Mouse (Mus musculus): ENCODE results near the gene Dact3. TPM values are rescaled to one million over a fixed set of nuclear protein-coding genes. Genes with fewer than 3 reads are reported as not detected.
A peak's percentile ranks its signal among the peaks of the same experiment; 100 is the strongest.

Gene Dact3
- polyA plus RNA-seq, 1 experiment from 2014 or later, result 7.6 TPM

DNA sequence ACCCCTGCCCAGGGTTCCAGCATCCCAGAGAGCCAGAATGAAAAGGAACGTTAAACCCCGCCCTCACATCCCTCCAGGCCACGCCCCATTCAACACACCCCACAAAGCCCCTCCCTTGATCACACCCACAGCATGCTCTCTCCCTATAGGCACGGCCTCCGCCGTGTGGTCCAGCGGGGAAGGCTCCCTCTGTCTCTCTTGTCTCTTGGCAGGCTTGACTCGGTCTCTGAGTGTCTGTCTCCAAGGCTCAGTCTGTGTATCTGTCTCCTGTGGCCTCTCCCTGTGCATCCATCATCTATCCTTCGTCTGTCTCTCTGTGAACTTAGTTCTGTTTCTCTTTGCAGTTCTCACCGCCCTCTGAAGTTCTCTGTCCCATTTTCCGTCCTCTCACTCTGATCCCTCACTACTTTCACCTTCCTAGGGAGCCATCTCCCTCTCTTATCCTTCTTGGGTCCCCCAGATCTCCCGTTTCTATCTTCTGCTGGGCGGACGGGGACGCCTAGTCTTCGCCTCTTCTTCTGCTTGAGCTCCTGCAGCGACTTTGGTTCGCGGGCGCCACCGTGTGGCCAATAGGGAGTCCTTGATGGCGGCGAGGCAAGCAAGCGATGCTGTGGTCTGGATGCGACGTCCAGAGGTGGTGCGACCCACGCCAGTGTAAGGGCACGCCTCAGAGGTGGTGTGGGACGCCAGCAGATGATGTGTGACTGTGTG is 16.7 kb downstream of the Dact3 start, which contains the start of gene Gng8:
TSS of gene Gng8 (plus strand) at position 146 of the 711 bp plus-strand sequence.
- H3K9me3 ChIP-seq (ENCODE audit: control insufficient read depth, low read length), result no peaks in the 10 kb centered on the region
- H3K4me1 ChIP-seq (ENCODE audit: control insufficient read depth, insufficient read depth, low read length), result peaks cover 34% of the 10 kb centered on the region
- ATAC-seq (ENCODE audit: low read depth) (peak; percentile 84), DNase-seq (ENCODE audit: low spot score) (peak; percentile 93)
- H3K4me2 ChIP-seq (ENCODE audit: low read depth, low read length), result peak within 1 kb of the TSS; percentile 64
- peaks cover 18% of the 10 kb centered on the region for H3K36me3 ChIP-seq (ENCODE audit: control insufficient read depth, insufficient read depth, low read length)
- WGBS, result under 1% methylated on average over 30 of the region's 30 CpGs
- H3K9ac ChIP-seq (ENCODE audit: low read depth, low read length), result peak within 1 kb of the TSS; percentile 46
- H3K27me3 ChIP-seq (replicated peaks; ENCODE audit: control insufficient read depth, insufficient read depth, low read length), result no peaks in the 10 kb centered on the region
- H3K4me3 ChIP-seq (ENCODE audit: low read depth, low read length), result peak within 1 kb of the TSS; percentile 39
- peak within 1 kb of the TSS; percentile 93 for H3K27ac ChIP-seq (replicated peaks; ENCODE audit: low read depth, low read length)

DNA sequence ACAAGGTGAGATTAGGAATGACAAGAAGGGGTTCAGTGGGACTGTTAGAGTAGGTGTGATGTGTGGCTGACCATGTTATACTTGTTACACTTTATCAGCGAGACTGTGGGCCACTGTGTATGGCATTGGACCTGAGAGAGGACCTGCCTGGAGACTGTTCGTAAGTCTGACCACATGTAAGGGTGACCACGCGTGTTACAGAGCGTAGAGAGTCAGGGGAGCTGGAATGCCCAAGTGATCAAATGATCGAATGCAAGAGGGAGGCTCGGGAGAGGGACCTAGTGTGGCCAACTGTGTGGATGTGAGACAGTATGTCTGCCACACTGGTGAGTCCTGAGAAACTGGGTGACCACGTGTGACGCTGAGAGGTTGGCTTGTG is 17.2 kb downstream of the Dact3 start:
- no peak overlapping the region for H3K27ac ChIP-seq (replicated peaks; ENCODE audit: low read depth, low read length)
- peak overlapping the region; percentile 64 for H3K4me2 ChIP-seq (ENCODE audit: low read depth, low read length)
- H3K9ac ChIP-seq (ENCODE audit: low read depth, low read length), result peak overlapping the region; percentile 38
- WGBS, result 33% methylated on average over 9 of the region's 9 CpGs
- no peak for ATAC-seq (ENCODE audit: low read depth)
- no peaks in the 10 kb centered on the region for H3K27me3 ChIP-seq (replicated peaks; ENCODE audit: control insufficient read depth, insufficient read depth, low read length)
- H3K9me3 ChIP-seq (ENCODE audit: control insufficient read depth, low read length), result no peaks in the 10 kb centered on the region
- no peak for DNase-seq (ENCODE audit: low spot score)
- peak overlapping the region; percentile 39 for H3K4me3 ChIP-seq (ENCODE audit: low read depth, low read length)
- H3K36me3 ChIP-seq (ENCODE audit: control insufficient read depth, insufficient read depth, low read length), result peaks cover 12% of the 10 kb centered on the region
- peaks cover 34% of the 10 kb centered on the region for H3K4me1 ChIP-seq (ENCODE audit: control insufficient read depth, insufficient read depth, low read length)

GRCm38 (mm10) chr7:16893612-16894011 is 18.5 kb downstream of the Dact3 start:
- H3K36me3 ChIP-seq (ENCODE audit: control insufficient read depth, insufficient read depth, low read length), result no peaks in the 10 kb centered on the region
- ATAC-seq (ENCODE audit: low read depth) (no peak), DNase-seq (ENCODE audit: low spot score) (no peak)
- peak overlapping the region; percentile 26; the same call in 1 of the 2 replicates for H3K4me3 ChIP-seq (ENCODE audit: low read depth, low read length)
- no peak overlapping the region for H3K9ac ChIP-seq (ENCODE audit: low read depth, low read length)
- H3K4me2 ChIP-seq (ENCODE audit: low read depth, low read length), result peak overlapping the region; percentile 64
- no peaks in the 10 kb centered on the region for H3K27me3 ChIP-seq (replicated peaks; ENCODE audit: control insufficient read depth, insufficient read depth, low read length)
- no peak overlapping the region; the same call in 1 of the 2 replicates for H3K27ac ChIP-seq (replicated peaks; ENCODE audit: low read depth, low read length)
- 5% methylated on average over 6 of the region's 6 CpGs for WGBS
- no peaks in the 10 kb centered on the region for H3K9me3 ChIP-seq (ENCODE audit: control insufficient read depth, low read length)
- peaks cover 34% of the 10 kb centered on the region for H3K4me1 ChIP-seq (ENCODE audit: control insufficient read depth, insufficient read depth, low read length)

- WGBS, result 16% methylated on average over 2 of the region's 4 CpGs
- ATAC-seq (ENCODE audit: low read depth), result no peak; the same call in 1 of the 2 replicates
- H3K4me2 ChIP-seq (ENCODE audit: low read depth, low read length), result peak overlapping the region; percentile 64
- H3K36me3 ChIP-seq (ENCODE audit: control insufficient read depth, insufficient read depth, low read length), result no peaks in the 10 kb centered on the region
- peak overlapping the region; percentile 26 for H3K4me3 ChIP-seq (ENCODE audit: low read depth, low read length)
- H3K27ac ChIP-seq (replicated peaks; ENCODE audit: low read depth, low read length), result no peak overlapping the region; the same call in 1 of the 2 replicates
- no peaks in the 10 kb centered on the region for H3K27me3 ChIP-seq (replicated peaks; ENCODE audit: control insufficient read depth, insufficient read depth, low read length)
- H3K9me3 ChIP-seq (ENCODE audit: control insufficient read depth, low read length), result no peaks in the 10 kb centered on the region
- H3K9ac ChIP-seq (ENCODE audit: low read depth, low read length), result no peak overlapping the region
- peaks cover 34% of the 10 kb centered on the region for H3K4me1 ChIP-seq (ENCODE audit: control insufficient read depth, insufficient read depth, low read length)
- DNase-seq (ENCODE audit: low spot score), result peak; percentile 63
These were observed 19.2 kb downstream of the Dact3 start for GRCm38 (mm10) chr7:16894279-16894678.

- Histone ChIP-seq H3K27ac (replicated peaks; ENCODE audit: low read depth, low read length) (no peak overlapping the region), H3K4me1 (ENCODE audit: control insufficient read depth, insufficient read depth, low read length) (peaks cover 36% of the 10 kb centered on the region), H3K36me3 (ENCODE audit: control insufficient read depth, insufficient read depth, low read length) (no peaks in the 10 kb centered on the region), H3K4me3 (ENCODE audit: low read depth, low read length) (peak overlapping the region; percentile 26), H3K27me3 (replicated peaks; ENCODE audit: control insufficient read depth, insufficient read depth, low read length) (no peaks in the 10 kb centered on the region), H3K9ac (ENCODE audit: low read depth, low read length) (peak overlapping the region; percentile 52; the same call in 1 of the 2 replicates), H3K9me3 (ENCODE audit: control insufficient read depth, low read length) (no peaks in the 10 kb centered on the region), H3K4me2 (ENCODE audit: low read depth, low read length) (peak overlapping the region; percentile 64)
- DNase-seq (ENCODE audit: low spot score), result peak; percentile 80
- 1% methylated on average over 20 of the region's 24 CpGs for WGBS
- peak; percentile 2; the same call in 1 of the 2 replicates for ATAC-seq (ENCODE audit: low read depth)
These were observed 19.9 kb downstream of the Dact3 start for GRCm38 (mm10) chr7:16895000-16895399.

GRCm38 (mm10) chr7:16895511-16895910 is 20.4 kb downstream of the Dact3 start:
- peak overlapping the region; percentile 26 for H3K4me3 ChIP-seq (ENCODE audit: low read depth, low read length)
- 30% methylated on average over 10 of the region's 10 CpGs for WGBS
- no peak for ATAC-seq (ENCODE audit: low read depth)
- DNase-seq (ENCODE audit: low spot score), result no peak
- no peaks in the 10 kb centered on the region for H3K9me3 ChIP-seq (ENCODE audit: control insufficient read depth, low read length)
- H3K9ac ChIP-seq (ENCODE audit: low read depth, low read length), result 0 out of 2 replicates have a peak overlapping the region, but pooled peaks have one; percentile 52
- H3K27me3 ChIP-seq (replicated peaks; ENCODE audit: control insufficient read depth, insufficient read depth, low read length), result no peaks in the 10 kb centered on the region
- H3K4me2 ChIP-seq (ENCODE audit: low read depth, low read length), result peak overlapping the region; percentile 64
- no peaks in the 10 kb centered on the region for H3K36me3 ChIP-seq (ENCODE audit: control insufficient read depth, insufficient read depth, low read length)
- H3K27ac ChIP-seq (replicated peaks; ENCODE audit: low read depth, low read length), result no peak overlapping the region
- H3K4me1 ChIP-seq (ENCODE audit: control insufficient read depth, insufficient read depth, low read length), result peaks cover 41% of the 10 kb centered on the region

DNA sequence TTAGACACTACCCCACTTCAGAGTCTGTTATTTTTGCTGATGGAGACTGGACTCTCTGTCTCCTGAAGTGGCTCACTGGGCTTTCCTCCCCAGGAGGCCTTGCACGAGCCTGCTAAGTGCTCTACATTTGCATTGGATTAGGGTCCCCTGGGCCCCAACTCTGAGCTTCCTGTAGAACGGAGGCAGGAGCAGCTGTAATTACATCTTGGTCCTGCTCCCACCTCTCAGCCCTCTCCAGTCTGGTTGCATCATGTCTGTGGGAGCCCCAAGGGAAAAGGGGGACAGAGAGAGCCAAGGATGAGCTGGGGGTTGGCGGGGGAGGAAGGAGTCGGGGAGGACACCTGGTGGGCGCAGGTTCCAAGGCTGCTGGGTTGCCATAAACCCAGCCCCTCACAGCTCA is 25.4 kb downstream of the Dact3 start:
- no peaks in the 10 kb centered on the region for H3K27me3 ChIP-seq (replicated peaks; ENCODE audit: control insufficient read depth, insufficient read depth, low read length)
- 21% methylated on average over 5 of the region's 5 CpGs for WGBS
- ATAC-seq (ENCODE audit: low read depth) (peak; percentile 63), DNase-seq (ENCODE audit: low spot score) (peak; percentile 84)
- H3K9ac ChIP-seq (ENCODE audit: low read depth, low read length), result peak overlapping the region; percentile 26; the same call in 1 of the 2 replicates
- no peaks in the 10 kb centered on the region for H3K36me3 ChIP-seq (ENCODE audit: control insufficient read depth, insufficient read depth, low read length)
- no peak overlapping the region for H3K4me2 ChIP-seq (ENCODE audit: low read depth, low read length)
- H3K4me3 ChIP-seq (ENCODE audit: low read depth, low read length), result no peak overlapping the region
- no peaks in the 10 kb centered on the region for H3K9me3 ChIP-seq (ENCODE audit: control insufficient read depth, low read length)
- H3K27ac ChIP-seq (replicated peaks; ENCODE audit: low read depth, low read length), result no peak overlapping the region
- H3K4me1 ChIP-seq (ENCODE audit: control insufficient read depth, insufficient read depth, low read length), result peaks cover 15% of the 10 kb centered on the region

DNA sequence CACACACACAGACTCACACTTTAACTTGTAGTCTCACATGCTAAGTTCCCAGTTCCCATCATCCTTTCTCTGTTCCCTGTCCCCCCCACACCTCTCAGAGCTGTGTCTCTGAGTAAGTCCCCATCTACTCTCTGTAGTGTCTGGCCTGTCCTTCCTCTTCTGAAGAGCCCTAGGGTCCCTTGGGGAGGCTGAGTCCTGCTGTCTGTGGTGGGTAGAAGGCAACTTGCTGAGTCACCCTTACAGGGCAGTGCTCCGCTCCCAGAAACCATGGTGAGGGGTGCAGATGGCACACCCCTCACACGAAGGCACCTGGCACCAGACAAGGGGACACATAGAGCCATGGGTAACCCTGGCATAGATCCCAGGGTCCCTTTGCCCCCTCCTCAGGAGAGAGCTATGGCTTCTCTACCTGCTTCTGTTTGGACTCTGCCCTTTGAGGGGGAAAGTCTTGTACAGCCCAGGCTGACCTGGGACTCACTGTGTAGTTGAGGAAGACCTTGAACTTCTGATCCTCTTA is 28.4 kb downstream of the Dact3 start:
- peaks cover 23% of the 10 kb centered on the region for H3K4me1 ChIP-seq (ENCODE audit: control insufficient read depth, insufficient read depth, low read length)
- no peak overlapping the region for H3K4me3 ChIP-seq (ENCODE audit: low read depth, low read length)
- DNase-seq (ENCODE audit: low spot score), result no peak
- no peaks in the 10 kb centered on the region for H3K9me3 ChIP-seq (ENCODE audit: control insufficient read depth, low read length)
- 74% methylated on average over 2 of the region's 2 CpGs for WGBS
- no peaks in the 10 kb centered on the region for H3K27me3 ChIP-seq (replicated peaks; ENCODE audit: control insufficient read depth, insufficient read depth, low read length)
- H3K27ac ChIP-seq (replicated peaks; ENCODE audit: low read depth, low read length), result no peak overlapping the region
- H3K36me3 ChIP-seq (ENCODE audit: control insufficient read depth, insufficient read depth, low read length), result no peaks in the 10 kb centered on the region
- no peak overlapping the region for H3K9ac ChIP-seq (ENCODE audit: low read depth, low read length)
- no peak for ATAC-seq (ENCODE audit: low read depth)
- no peak overlapping the region for H3K4me2 ChIP-seq (ENCODE audit: low read depth, low read length)

Data from embryonic facial prominence, embryonic 14.5 days (tissue).